Mouse (Mus musculus) liver, embryonic 11.5 days (tissue): ENCODE measurements at regions not wholly inside any gene's neighbourhood (a gene's known extent, or its start where the extent isn't known, plus 50 kb on each side); places are given as distances from the start of the nearest gene placed in this dataset.
"Not testable (repeated sequence)": the region's sequence is repeated elsewhere in the genome, so short reads cannot be mapped to it uniquely, and the experiment has no call there.

Source experiments
- ATAC-seq: fragments of 200-750 bp; cut with Nextera tagmentation; replicated peaks from 2 replicates; pipeline ENCODE4 v1.8.0; 2017; ENCODE audit warnings: moderate number of reproducible peaks, mild to moderate bottlenecking, moderate TSS enrichment, moderate library complexity; ENCODE audit not compliant: low FRiP score
- DNase-seq: peaks from one replicate; pipeline ENCODE4 v3.0.0-alpha.2; 2017; ENCODE audit warnings: low spot score
- H3K27ac ChIP-seq: fragments of 300-500 bp; sonication (generic); 2 replicates; pipeline ENCODE4 v1.5.1; 2014; ENCODE audit warnings: mild to moderate bottlenecking, low read depth, low read length, control low read depth
- H3K27me3 ChIP-seq: fragments of 300-500 bp; sonication (generic); replicated peaks from 2 replicates; pipeline ENCODE4 v1.6.1; 2014; ENCODE audit warnings: low read length, mixed read lengths; ENCODE audit not compliant: control insufficient read depth, insufficient read depth
- H3K36me3 ChIP-seq: fragments of 300-500 bp; sonication (generic); 2 replicates; pipeline ENCODE4 v1.6.1; 2014; ENCODE audit warnings: mild to moderate bottlenecking, low read length, moderate library complexity, mixed read lengths; ENCODE audit not compliant: control insufficient read depth, insufficient read depth
- H3K4me1 ChIP-seq: fragments of 300-500 bp; sonication (generic); replicated peaks from 2 replicates; pipeline ENCODE4 v1.6.1; 2014; ENCODE audit warnings: low read length, mixed read lengths; ENCODE audit not compliant: control insufficient read depth, insufficient read depth
- H3K4me2 ChIP-seq: fragments of 300-500 bp; sonication (generic); 2 replicates; pipeline ENCODE4 v1.6.1; 2014; ENCODE audit warnings: mild to moderate bottlenecking, control low read depth, moderate library complexity
- H3K4me3 ChIP-seq: fragments of 300-500 bp; sonication (generic); 2 replicates; pipeline ENCODE4 v1.5.1; 2014; ENCODE audit warnings: low read depth, low read length, control low read depth
- H3K9ac ChIP-seq: fragments of 300-500 bp; sonication (generic); 2 replicates; pipeline ENCODE4 v1.6.1; 2014; ENCODE audit warnings: low read depth, low read length, control low read depth
- H3K9me3 ChIP-seq: fragments of 300-500 bp; sonication (generic); 2 replicates; pipeline ENCODE4 v1.6.1; 2016; ENCODE audit warnings: low read length, inconsistent platforms, mixed read lengths; ENCODE audit not compliant: control insufficient read depth
- WGBS: fragments of 180-500 bp; shearing (Covaris S2); extraction: QIAGEN DNeasy Blood & Tissue Kit; methylation state at CpG from one replicate; pipeline ENCODE4 v1.1.7; 2014; 5-methylcytosine and 5-hydroxymethylcytosine counted together

DNA sequence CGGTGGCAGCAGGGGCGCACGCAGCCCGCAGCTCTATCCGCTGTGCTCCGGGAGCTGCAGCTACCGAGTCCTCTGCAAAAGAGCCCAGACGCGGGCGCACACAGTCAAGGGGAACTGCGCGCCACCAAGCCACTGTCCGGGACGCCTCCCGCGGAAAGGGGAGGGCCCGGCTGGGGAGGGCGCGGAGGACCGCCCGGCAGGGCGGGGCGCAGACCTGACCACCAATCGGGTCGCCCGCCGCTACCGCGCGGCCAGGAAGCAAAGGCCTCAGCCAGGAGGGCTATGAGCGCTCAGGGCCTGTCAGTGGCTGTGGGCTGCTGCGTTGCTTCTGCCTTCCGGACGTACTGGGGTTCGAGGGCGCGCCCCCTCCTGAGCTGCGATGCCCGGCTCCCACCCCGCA lies 1034.5 kb downstream of the Gm10330 start:
- peak overlapping the region; percentile 43 for H3K4me2 ChIP-seq
- H3K9ac ChIP-seq = not testable (repeated sequence)

GRCm38 (mm10) chr12:22745067-22745466 lies 1035.0 kb downstream of the Gm10330 start:
- Histone ChIP-seq H3K4me3 (peak overlapping the region; percentile 38), H3K4me2 (peak overlapping the region; percentile 43)
- H3K36me3 ChIP-seq, H3K27me3 ChIP-seq, ATAC-seq, H3K9ac ChIP-seq, H3K27ac ChIP-seq, H3K9me3 ChIP-seq, H3K4me1 ChIP-seq: not testable (repeated sequence)
- peak; percentile 22 for DNase-seq
- 9% methylated on average over 29 of the region's 43 CpGs for WGBS

More for the DNA sequence above, 1034.5 kb downstream of the Gm10330 start:
- not testable (repeated sequence) for H3K4me1 ChIP-seq, H3K36me3 ChIP-seq, ATAC-seq, H3K9me3 ChIP-seq, H3K27me3 ChIP-seq, H3K27ac ChIP-seq
- DNase-seq = peak; percentile 37
- peak overlapping the region; percentile 38; the same call in 1 of the 2 replicates for H3K4me3 ChIP-seq
- WGBS = 7% methylated on average over 22 of the region's 40 CpGs
